Mouse (Mus musculus): Measurements from ENCODE around the gene Traf7. TPM values are rescaled to one million over a fixed set of nuclear protein-coding genes. Genes with fewer than 3 reads are reported as not detected.
A peak's percentile ranks its signal among the peaks of the same experiment; 100 is the strongest.

The Traf7 gene
- polyA plus RNA-seq, 1 experiment = 142 TPM

DNA sequence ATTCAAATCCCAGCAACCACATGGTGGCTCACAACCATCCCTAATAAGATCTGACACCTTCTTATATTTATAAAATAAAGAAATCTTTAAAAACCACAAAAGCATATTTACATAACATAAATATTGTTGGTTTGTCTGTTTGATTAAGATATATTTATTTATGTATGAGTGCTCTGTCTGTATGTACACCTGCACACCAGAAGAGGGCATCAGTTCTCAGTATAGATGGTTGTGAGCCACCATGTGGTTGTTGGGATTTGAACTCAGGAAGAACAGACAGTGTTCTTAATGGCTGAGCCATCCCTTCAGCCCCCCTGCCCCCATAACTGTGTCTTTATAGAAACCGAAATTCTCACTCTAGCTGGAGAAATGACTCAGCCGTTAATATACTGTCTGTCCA, 17.5 kb upstream of the Traf7 start:
- no peaks in the 10 kb centered on the region for H3K79me3 ChIP-seq (ENCODE audit: low read depth)
- no peak for TF ChIP-seq USF1 (IDR thresholded peaks at IDR 0.05; ENCODE audit: low read depth)
- no peak for TF ChIP-seq MYOG (IDR thresholded peaks at IDR 0.05; ENCODE audit: control insufficient read depth, extremely low read depth, insufficient read length)
- no peak for TF ChIP-seq CTCF (IDR thresholded peaks at IDR 0.05; ENCODE audit: control insufficient read depth, insufficient read depth, insufficient read length)
- TF ChIP-seq MAX (IDR thresholded peaks at IDR 0.05) = no peak
- no peak for TF ChIP-seq MYOD1 (IDR thresholded peaks at IDR 0.05; ENCODE audit: control insufficient read depth, insufficient read length, low read depth)
- TF ChIP-seq FOSL1 (IDR thresholded peaks at IDR 0.05; ENCODE audit: insufficient read depth, low read length, poor library complexity, severe bottlenecking) = no peak
- TF ChIP-seq CEBPB (IDR thresholded peaks at IDR 0.05; ENCODE audit: low read depth) = no peak
- H3K27me3 ChIP-seq (ENCODE audit: control insufficient read depth, insufficient read depth, insufficient read length) = no peaks in the 10 kb centered on the region
- no peak overlapping the region for H3K4me3 ChIP-seq (ENCODE audit: insufficient read depth, poor library complexity, severe bottlenecking)
- no peaks in the 10 kb centered on the region for H3K36me3 ChIP-seq (ENCODE audit: control insufficient read depth, insufficient read depth)
- no peak overlapping the region for H3ac ChIP-seq (ENCODE audit: control insufficient read depth, insufficient read length, low read depth)
- H3K79me2 ChIP-seq (ENCODE audit: control insufficient read depth, insufficient read depth) = peaks cover 2% of the 10 kb centered on the region

DNA sequence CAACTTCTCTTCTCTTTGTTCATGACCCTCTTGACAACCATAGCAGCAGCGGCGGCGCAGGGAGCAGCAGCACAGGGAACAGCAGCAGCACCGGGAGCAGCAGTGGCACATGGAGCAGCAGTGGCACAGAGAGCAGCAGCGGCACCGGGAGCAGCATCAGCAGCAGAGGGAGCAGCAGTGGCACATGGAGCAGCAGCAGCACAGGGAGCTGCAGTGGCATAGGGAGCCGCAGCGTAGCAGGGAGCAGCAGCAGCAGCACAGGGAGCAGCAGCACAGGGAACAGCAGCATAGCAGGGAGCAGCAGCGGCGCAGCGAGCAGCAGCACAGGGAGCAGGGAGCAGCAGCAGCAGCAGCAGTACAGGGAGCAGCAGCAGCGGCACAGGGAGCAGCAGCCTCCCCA, 16.9 kb upstream of the Traf7 start:
- no peak for TF ChIP-seq MYOD1 (IDR thresholded peaks at IDR 0.05; ENCODE audit: control insufficient read depth, insufficient read length, low read depth)
- no peak for TF ChIP-seq FOSL1 (IDR thresholded peaks at IDR 0.05; ENCODE audit: insufficient read depth, low read length, poor library complexity, severe bottlenecking)
- TF ChIP-seq CEBPB (IDR thresholded peaks at IDR 0.05; ENCODE audit: low read depth) = no peak
- TF ChIP-seq MAX (IDR thresholded peaks at IDR 0.05) = no peak
- TF ChIP-seq MYOG (IDR thresholded peaks at IDR 0.05; ENCODE audit: control insufficient read depth, extremely low read depth, insufficient read length) = no peak
- no peak for TF ChIP-seq USF1 (IDR thresholded peaks at IDR 0.05; ENCODE audit: low read depth)
- TF ChIP-seq CTCF (IDR thresholded peaks at IDR 0.05; ENCODE audit: control insufficient read depth, insufficient read depth, insufficient read length) = no peak
- no peaks in the 10 kb centered on the region for H3K79me2 ChIP-seq (ENCODE audit: control insufficient read depth, insufficient read depth)

DNA sequence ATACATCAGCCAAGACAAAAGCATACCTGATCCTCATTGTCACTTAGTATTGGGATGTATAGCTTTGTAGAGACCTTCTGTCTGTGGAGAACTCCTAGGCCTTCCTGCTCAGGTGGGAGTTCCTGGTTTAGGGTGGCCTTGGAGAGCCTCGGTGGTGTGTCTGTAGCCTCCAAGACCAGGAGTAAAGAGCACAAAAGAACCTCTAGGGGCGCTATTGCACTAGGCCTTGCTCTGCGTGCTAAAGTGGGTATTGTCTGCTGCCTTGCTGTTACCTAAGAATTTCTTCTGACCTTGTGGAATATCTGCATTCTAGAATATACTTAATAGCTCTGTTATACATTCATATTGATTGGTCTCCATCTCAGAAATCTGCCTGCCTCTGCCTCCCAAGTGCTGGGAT, 12.6 kb upstream of the Traf7 start:
- no peak overlapping the region for H3ac ChIP-seq (ENCODE audit: control insufficient read depth, insufficient read length, low read depth)
- no peaks in the 10 kb centered on the region for H3K79me3 ChIP-seq (ENCODE audit: low read depth)
- no peak overlapping the region for H3K4me3 ChIP-seq (ENCODE audit: insufficient read depth, poor library complexity, severe bottlenecking)
- H3K27me3 ChIP-seq (ENCODE audit: control insufficient read depth, insufficient read depth, insufficient read length) = no peaks in the 10 kb centered on the region
- H3K79me2 ChIP-seq (ENCODE audit: control insufficient read depth, insufficient read depth) = no peaks in the 10 kb centered on the region
- no peaks in the 10 kb centered on the region for H3K36me3 ChIP-seq (ENCODE audit: control insufficient read depth, insufficient read depth)
- no peak for TF ChIP-seq USF1 (IDR thresholded peaks at IDR 0.05; ENCODE audit: low read depth)
- no peak for TF ChIP-seq CEBPB (IDR thresholded peaks at IDR 0.05; ENCODE audit: low read depth)
- TF ChIP-seq CTCF (IDR thresholded peaks at IDR 0.05; ENCODE audit: control insufficient read depth, insufficient read depth, insufficient read length) = peak; percentile 24

More for the DNA sequence above, 16.9 kb upstream of the Traf7 start:
- Histone ChIP-seq H3K79me3 (ENCODE audit: low read depth) (no peaks in the 10 kb centered on the region), H3K27me3 (ENCODE audit: control insufficient read depth, insufficient read depth, insufficient read length) (no peaks in the 10 kb centered on the region), H3K4me3 (ENCODE audit: insufficient read depth, poor library complexity, severe bottlenecking) (no peak overlapping the region), H3K36me3 (ENCODE audit: control insufficient read depth, insufficient read depth) (no peaks in the 10 kb centered on the region), H3ac (ENCODE audit: control insufficient read depth, insufficient read length, low read depth) (no peak overlapping the region)

DNA sequence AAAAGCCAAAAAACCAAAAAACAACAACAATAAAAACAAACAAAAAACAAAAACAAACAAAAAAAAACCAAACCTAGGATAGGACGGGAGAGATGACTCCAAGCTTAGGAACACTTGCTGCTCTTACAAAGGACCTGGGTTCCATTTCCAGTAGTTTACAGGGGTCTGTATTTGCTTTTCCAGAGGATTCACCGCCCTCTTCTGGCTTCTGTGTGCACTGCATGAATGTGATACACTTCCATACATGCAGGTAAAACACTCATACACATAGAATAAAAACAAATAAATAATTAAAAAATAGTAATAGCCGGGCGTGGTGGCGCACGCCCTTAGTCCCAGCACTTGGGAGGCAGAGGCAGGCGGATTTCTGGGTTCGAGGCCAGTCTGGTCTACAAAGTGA, 11.2 kb upstream of the Traf7 start:
- no peak overlapping the region for H3K4me3 ChIP-seq (ENCODE audit: insufficient read depth, poor library complexity, severe bottlenecking)
- no peaks in the 10 kb centered on the region for H3K36me3 ChIP-seq (ENCODE audit: control insufficient read depth, insufficient read depth)
- no peak overlapping the region for H3ac ChIP-seq (ENCODE audit: control insufficient read depth, insufficient read length, low read depth)
- no peaks in the 10 kb centered on the region for H3K27me3 ChIP-seq (ENCODE audit: control insufficient read depth, insufficient read depth, insufficient read length)
- TF ChIP-seq CTCF (IDR thresholded peaks at IDR 0.05; ENCODE audit: control insufficient read depth, insufficient read depth, insufficient read length) = no peak
- TF ChIP-seq MYOD1 (IDR thresholded peaks at IDR 0.05; ENCODE audit: control insufficient read depth, insufficient read length, low read depth) = no peak
- TF ChIP-seq FOSL1 (IDR thresholded peaks at IDR 0.05; ENCODE audit: insufficient read depth, low read length, poor library complexity, severe bottlenecking) = no peak
- TF ChIP-seq MAX (IDR thresholded peaks at IDR 0.05) = no peak
- no peak for TF ChIP-seq CEBPB (IDR thresholded peaks at IDR 0.05; ENCODE audit: low read depth)
- TF ChIP-seq MYOG (IDR thresholded peaks at IDR 0.05; ENCODE audit: control insufficient read depth, extremely low read depth, insufficient read length) = no peak
- no peak for TF ChIP-seq USF1 (IDR thresholded peaks at IDR 0.05; ENCODE audit: low read depth)
- no peaks in the 10 kb centered on the region for H3K79me2 ChIP-seq (ENCODE audit: control insufficient read depth, insufficient read depth)
- no peaks in the 10 kb centered on the region for H3K79me3 ChIP-seq (ENCODE audit: low read depth)

DNA sequence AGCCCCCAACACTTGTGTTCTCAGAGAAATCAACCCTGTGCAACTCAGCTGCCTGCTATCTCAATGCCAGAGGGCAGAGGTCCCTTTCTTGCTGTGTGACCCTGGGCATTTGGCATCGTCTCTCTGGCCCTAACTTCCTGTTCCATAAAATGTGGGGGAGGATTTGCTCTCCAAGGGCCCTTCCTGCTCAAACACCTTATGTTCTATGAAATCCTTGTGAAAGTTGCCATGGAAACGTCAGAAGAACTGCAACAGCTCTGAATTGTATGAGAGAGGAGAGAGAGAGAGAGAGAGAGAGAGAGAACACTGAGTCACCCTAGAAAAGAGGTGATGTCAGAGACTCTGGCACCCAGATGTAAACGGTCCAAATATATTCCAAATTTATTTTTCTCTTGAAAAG, 9.8 kb upstream of the Traf7 start:
- TF ChIP-seq CEBPB (IDR thresholded peaks at IDR 0.05; ENCODE audit: low read depth) (no peak), MYOD1 (IDR thresholded peaks at IDR 0.05; ENCODE audit: control insufficient read depth, insufficient read length, low read depth) (no peak), MAX (IDR thresholded peaks at IDR 0.05) (no peak), FOSL1 (IDR thresholded peaks at IDR 0.05; ENCODE audit: insufficient read depth, low read length, poor library complexity, severe bottlenecking) (no peak), MYOG (IDR thresholded peaks at IDR 0.05; ENCODE audit: control insufficient read depth, extremely low read depth, insufficient read length) (no peak), CTCF (IDR thresholded peaks at IDR 0.05; ENCODE audit: control insufficient read depth, insufficient read depth, insufficient read length) (no peak), USF1 (IDR thresholded peaks at IDR 0.05; ENCODE audit: low read depth) (no peak)
- no peaks in the 10 kb centered on the region for H3K79me3 ChIP-seq (ENCODE audit: low read depth)
- no peaks in the 10 kb centered on the region for H3K27me3 ChIP-seq (ENCODE audit: control insufficient read depth, insufficient read depth, insufficient read length)
- H3K4me3 ChIP-seq (ENCODE audit: insufficient read depth, poor library complexity, severe bottlenecking) = no peak overlapping the region
- no peak overlapping the region for H3ac ChIP-seq (ENCODE audit: control insufficient read depth, insufficient read length, low read depth)
- no peaks in the 10 kb centered on the region for H3K36me3 ChIP-seq (ENCODE audit: control insufficient read depth, insufficient read depth)
- no peaks in the 10 kb centered on the region for H3K79me2 ChIP-seq (ENCODE audit: control insufficient read depth, insufficient read depth)

DNA sequence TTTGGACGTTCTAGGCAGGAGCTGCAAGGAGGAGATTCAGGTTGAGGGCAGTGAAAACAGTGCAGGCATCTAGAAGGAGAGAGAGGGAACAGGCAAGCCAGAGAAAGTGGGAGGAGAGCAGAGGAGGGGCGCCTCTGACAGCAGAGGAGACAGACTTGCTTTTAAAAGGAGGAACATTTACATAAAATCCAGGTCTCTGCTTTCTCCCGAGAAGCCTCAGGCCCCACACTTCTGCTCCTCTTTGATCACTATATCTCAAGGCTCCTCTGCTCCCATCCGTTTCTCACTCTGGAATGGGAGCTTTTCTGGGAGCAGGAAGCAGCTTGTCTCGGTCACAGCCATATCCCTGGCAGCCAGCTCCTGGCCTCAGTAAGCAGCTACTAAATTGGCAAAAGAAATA, 7.6 kb upstream of the Traf7 start:
- Histone ChIP-seq H3K79me3 (ENCODE audit: low read depth) (peaks cover 1% of the 10 kb centered on the region), H3K27me3 (ENCODE audit: control insufficient read depth, insufficient read depth, insufficient read length) (no peaks in the 10 kb centered on the region), H3K79me2 (ENCODE audit: control insufficient read depth, insufficient read depth) (no peaks in the 10 kb centered on the region), H3K4me3 (ENCODE audit: insufficient read depth, poor library complexity, severe bottlenecking) (no peak overlapping the region), H3K36me3 (ENCODE audit: control insufficient read depth, insufficient read depth) (no peaks in the 10 kb centered on the region), H3ac (ENCODE audit: control insufficient read depth, insufficient read length, low read depth) (no peak overlapping the region)
- TF ChIP-seq CEBPB (IDR thresholded peaks at IDR 0.05; ENCODE audit: low read depth) (no peak), USF1 (IDR thresholded peaks at IDR 0.05; ENCODE audit: low read depth) (no peak), FOSL1 (IDR thresholded peaks at IDR 0.05; ENCODE audit: insufficient read depth, low read length, poor library complexity, severe bottlenecking) (no peak), MAX (IDR thresholded peaks at IDR 0.05) (no peak), MYOG (IDR thresholded peaks at IDR 0.05; ENCODE audit: control insufficient read depth, extremely low read depth, insufficient read length) (no peak)

Measured in C2C12 (cell line).